Mouse (Mus musculus) kidney, embryonic 16.5 days (tissue): ENCODE data around the gene Stambpl1. TPM values are rescaled to one million over a fixed set of nuclear protein-coding genes. Genes with fewer than 3 reads are reported as not detected.

ENCODE experiments used
- ATAC-seq: fragments of 200-750 bp; cut with Nextera tagmentation; 2 replicates; pipeline ENCODE4 v1.8.0; 2017; ENCODE audit warnings: moderate TSS enrichment; ENCODE audit not compliant: low FRiP score, low TSS enrichment
- H3K27ac ChIP-seq: fragments of 300-500 bp; sonication (generic); 2 replicates; pipeline ENCODE4 v1.5.1; 2014; ENCODE audit warnings: low read length
- H3K27me3 ChIP-seq: fragments of 300-500 bp; sonication (generic); 2 replicates; pipeline ENCODE4 v1.6.1; 2014; ENCODE audit warnings: low read length, control low read depth, mixed read lengths; ENCODE audit not compliant: insufficient read depth
- H3K36me3 ChIP-seq: fragments of 300-500 bp; sonication (generic); 2 replicates; pipeline ENCODE4 v1.6.1; 2014; ENCODE audit warnings: low read length, control low read depth, mixed read lengths; ENCODE audit not compliant: insufficient read depth
- H3K4me1 ChIP-seq: fragments of 300-500 bp; sonication (generic); 2 replicates; pipeline ENCODE4 v1.6.1; 2014; ENCODE audit warnings: low read length, control low read depth, mixed read lengths; ENCODE audit not compliant: insufficient read depth
- H3K4me2 ChIP-seq: fragments of 300-500 bp; sonication (generic); replicated peaks from 2 replicates; pipeline ENCODE4 v1.6.1; 2014; ENCODE audit warnings: low read depth, low read length
- H3K4me3 ChIP-seq: fragments of 300-500 bp; sonication (generic); 2 replicates; pipeline ENCODE4 v1.5.1; 2014; ENCODE audit warnings: mild to moderate bottlenecking, low read length
- H3K9ac ChIP-seq: fragments of 300-500 bp; sonication (generic); replicated peaks from 2 replicates; pipeline ENCODE4 v1.6.1; 2014; ENCODE audit warnings: low read length
- H3K9me3 ChIP-seq: fragments of 300-500 bp; sonication (generic); 2 replicates; pipeline ENCODE4 v1.6.1; 2016; ENCODE audit warnings: low read length, control low read depth
- WGBS: fragments of 180-500 bp; shearing (Covaris S2); extraction: QIAGEN DNeasy Blood & Tissue Kit; methylation state at CpG from one replicate; pipeline ENCODE4 v1.1.7; 2014; 5-methylcytosine and 5-hydroxymethylcytosine counted together
- polyA plus RNA-seq: library from polyadenylated mRNA; unstranded; fragments of >200 nt; fragmentation: Nextera tagmentation; extraction: Ambion mirVana; gene quantifications from 2 replicates; pipeline ENCODE4 v1.2.1, GENCODE M21; 2015

Stambpl1 gene
- polyA plus RNA-seq, 1 experiment from 2014 or later, result 5.0 TPM

DNA sequence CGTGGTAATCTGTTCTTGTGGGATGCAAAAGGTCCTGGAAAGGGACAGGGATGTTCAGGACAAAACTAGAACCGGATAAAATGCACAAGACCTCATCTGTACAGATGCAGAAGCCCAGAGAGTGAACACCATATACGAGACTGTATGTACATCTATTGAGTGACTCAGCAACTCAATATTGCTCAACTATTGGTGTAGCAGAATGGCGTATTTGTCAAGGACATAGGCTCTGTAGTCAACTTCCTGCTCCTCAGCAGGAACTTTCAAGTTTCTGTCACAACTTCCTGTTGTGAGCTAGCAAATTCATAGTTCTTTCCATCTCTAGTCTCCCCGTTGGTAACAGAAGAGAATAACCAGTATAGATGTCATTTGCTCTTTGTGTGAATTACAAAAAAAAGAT, 56.5 kb downstream of the Stambpl1 start:
- Histone ChIP-seq H3K9ac (no peak overlapping the region), H3K27ac (no peak overlapping the region), H3K9me3 (no peaks in the 10 kb centered on the region), H3K4me3 (no peak overlapping the region), H3K4me1 (0 out of 2 replicates have a peak, but pooled peaks cover 9% of the 10 kb centered on the region), H3K4me2 (no peak overlapping the region), H3K27me3 (no peaks in the 10 kb centered on the region), H3K36me3 (no peaks in the 10 kb centered on the region)
- no peak for ATAC-seq
- WGBS, result 80% methylated on average over 5 of the region's 5 CpGs

DNA sequence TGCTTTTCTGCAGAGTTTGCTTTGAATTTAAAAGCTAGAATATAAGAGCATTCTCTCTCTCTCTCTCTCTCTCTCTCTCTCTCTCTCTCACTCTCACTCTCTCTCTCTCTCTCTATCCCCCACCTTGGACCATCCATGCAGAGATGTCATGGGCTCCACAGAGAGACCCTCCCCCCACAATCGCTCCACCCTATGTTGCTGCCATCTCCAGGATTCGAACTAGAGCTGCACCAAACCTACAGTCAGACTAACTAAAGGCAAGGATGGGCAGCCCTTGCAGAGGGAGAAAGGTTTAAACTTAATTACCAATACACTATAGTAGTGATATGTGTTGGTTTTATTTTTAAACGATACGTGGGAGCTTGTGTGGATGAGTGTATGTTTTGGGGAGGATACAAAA, 58.6 kb downstream of the Stambpl1 start:
- 93% methylated on average over 4 of the region's 4 CpGs for WGBS
- ATAC-seq, result no peak

DNA sequence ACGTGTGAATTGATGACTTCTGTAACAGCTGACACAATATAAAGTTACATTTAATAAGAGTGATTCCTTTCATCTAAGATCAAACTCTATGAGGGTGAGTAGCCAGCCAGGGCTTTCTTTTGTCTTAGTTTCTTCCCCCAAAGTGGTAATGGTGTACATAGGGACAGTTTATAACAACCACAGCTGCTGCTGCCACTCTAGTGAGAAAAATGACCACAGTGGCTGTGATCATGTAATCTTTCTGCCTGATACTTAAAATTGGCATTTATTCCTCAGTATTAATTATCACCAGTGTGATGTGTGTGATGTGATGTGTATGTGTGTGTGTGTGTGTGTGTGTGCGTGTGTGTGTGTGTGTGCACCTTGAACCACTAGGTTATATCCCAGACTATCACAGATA, 59.9 kb downstream of the Stambpl1 start:
- Histone ChIP-seq H3K27me3 (no peaks in the 10 kb centered on the region), H3K4me1 (0 out of 2 replicates have a peak, but pooled peaks cover 25% of the 10 kb centered on the region), H3K9me3 (no peaks in the 10 kb centered on the region), H3K4me3 (no peak overlapping the region), H3K27ac (no peak overlapping the region), H3K36me3 (no peaks in the 10 kb centered on the region), H3K9ac (no peak overlapping the region), H3K4me2 (no peak overlapping the region)
- WGBS, result 72% methylated on average over 2 of the region's 2 CpGs
- no peak for ATAC-seq

More for the DNA sequence above, 58.6 kb downstream of the Stambpl1 start:
- Histone ChIP-seq H3K36me3 (no peaks in the 10 kb centered on the region), H3K4me1 (0 out of 2 replicates have a peak, but pooled peaks cover 20% of the 10 kb centered on the region), H3K9ac (no peak overlapping the region), H3K4me2 (no peak overlapping the region), H3K27me3 (no peaks in the 10 kb centered on the region), H3K9me3 (no peaks in the 10 kb centered on the region), H3K4me3 (no peak overlapping the region), H3K27ac (no peak overlapping the region)

- Histone ChIP-seq H3K4me3 (0 out of 2 replicates have a peak overlapping the region, but pooled peaks have one; percentile 14), H3K4me1 (0 out of 2 replicates have a peak, but pooled peaks cover 25% of the 10 kb centered on the region), H3K36me3 (no peaks in the 10 kb centered on the region), H3K9me3 (no peaks in the 10 kb centered on the region), H3K9ac (no peak overlapping the region), H3K27me3 (no peaks in the 10 kb centered on the region), H3K27ac (no peak overlapping the region), H3K4me2 (peak overlapping the region; percentile 16)
- 36% methylated on average over 9 of the region's 9 CpGs for WGBS
- ATAC-seq, result no peak; the same call in 1 of the 2 replicates
These were observed 60.4 kb downstream of the Stambpl1 start for GRCm38 (mm10) chr19:34252450-34252849.

DNA sequence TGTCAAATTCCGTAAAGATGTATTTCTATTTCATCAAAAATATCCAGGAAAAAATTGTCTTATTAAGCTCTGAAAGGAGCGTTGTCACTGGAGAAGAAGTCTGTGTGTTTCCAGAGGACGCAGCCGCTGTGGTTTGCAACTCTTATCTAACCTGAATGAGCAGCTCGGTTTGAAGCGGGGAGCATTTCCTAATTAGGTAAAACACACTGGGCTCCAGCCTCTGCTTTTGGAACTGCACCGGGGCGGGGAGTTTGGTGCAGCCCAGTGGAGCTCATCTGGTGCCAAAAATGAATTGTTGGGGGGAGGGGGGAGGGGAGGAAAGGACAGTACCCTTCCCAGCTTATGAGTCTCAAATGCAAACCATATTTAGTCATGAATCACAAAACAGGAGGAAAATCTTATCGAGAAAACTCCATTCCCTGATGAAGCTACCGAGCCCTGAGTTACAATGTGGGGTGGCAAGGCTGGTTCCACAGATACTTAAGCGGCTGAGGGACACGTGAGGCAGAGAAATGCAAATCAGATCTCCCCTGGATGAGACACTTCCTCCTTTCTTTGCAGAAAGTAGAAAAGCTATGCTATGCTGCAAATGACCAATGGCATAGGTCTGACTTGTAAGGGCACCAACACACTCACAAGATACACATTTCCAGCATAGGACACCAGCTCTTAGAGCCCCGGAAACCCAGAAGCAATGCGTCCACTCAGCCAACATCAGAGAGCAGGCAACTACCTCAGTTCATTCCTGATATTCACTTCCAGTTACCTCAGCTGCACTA, 62.3 kb downstream of the Stambpl1 start:
- Histone ChIP-seq H3K27ac (peak overlapping the region; percentile 68; the same call in 1 of the 2 replicates), H3K4me2 (peak overlapping the region; percentile 38), H3K27me3 (no peaks in the 10 kb centered on the region), H3K9me3 (no peaks in the 10 kb centered on the region), H3K4me1 (0 out of 2 replicates have a peak, but pooled peaks cover 25% of the 10 kb centered on the region), H3K36me3 (no peaks in the 10 kb centered on the region), H3K4me3 (peak overlapping the region; percentile 43), H3K9ac (peak overlapping the region; percentile 67)
- no peak for ATAC-seq
- WGBS, result 34% methylated on average over 14 of the region's 14 CpGs

DNA sequence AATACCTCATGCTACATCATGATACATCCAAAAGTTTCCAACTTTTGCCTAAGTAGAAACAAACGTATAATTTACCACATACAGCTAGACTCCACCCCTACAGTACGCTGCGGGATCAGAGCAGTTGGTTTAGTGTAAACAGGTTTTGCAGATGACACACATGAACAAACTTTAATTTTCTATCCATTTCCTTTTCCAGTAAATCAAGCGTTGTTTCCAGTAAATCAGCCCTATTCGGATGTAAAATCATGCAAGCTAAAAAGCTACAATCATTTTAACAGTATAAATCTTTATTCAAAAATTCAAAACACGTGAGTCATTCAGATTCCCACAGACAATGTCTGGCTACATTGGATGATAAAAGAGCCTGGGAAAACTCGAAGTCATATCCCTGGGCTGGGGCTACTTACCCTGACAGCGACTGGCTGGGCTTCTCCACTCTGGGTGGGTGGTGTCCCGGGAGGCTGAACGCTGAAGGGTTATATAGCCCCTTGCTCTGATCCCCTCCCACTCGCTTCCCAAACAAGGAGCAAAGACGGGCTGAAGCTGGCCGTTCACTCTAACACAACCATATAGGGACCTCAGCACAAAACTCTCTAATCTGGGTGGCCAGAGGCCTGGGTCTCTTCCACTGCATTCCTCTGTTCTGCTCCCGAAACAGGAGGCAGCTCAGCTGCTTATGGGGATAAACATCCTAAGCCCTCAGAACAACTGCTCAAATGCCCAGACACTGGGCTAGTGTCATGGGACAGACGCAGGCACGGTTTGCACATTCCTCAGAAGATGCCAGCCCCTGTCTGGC, 63.1 kb downstream of the Stambpl1 start, which contains the start of gene Acta2:
TSS of gene Acta2 (minus strand) at position 711 of the 802 bp plus-strand sequence.
- Histone ChIP-seq H3K9me3 (no peaks in the 10 kb centered on the region), H3K27me3 (no peaks in the 10 kb centered on the region), H3K27ac (peak within 1 kb of the TSS; percentile 70), H3K4me3 (peak within 1 kb of the TSS; percentile 43), H3K4me1 (0 out of 2 replicates have a peak, but pooled peaks cover 25% of the 10 kb centered on the region), H3K36me3 (no peaks in the 10 kb centered on the region), H3K4me2 (peak within 1 kb of the TSS; percentile 38), H3K9ac (peak within 1 kb of the TSS; percentile 67)
- peak; percentile 94 for ATAC-seq
- 26% methylated on average over 16 of the region's 16 CpGs for WGBS

DNA sequence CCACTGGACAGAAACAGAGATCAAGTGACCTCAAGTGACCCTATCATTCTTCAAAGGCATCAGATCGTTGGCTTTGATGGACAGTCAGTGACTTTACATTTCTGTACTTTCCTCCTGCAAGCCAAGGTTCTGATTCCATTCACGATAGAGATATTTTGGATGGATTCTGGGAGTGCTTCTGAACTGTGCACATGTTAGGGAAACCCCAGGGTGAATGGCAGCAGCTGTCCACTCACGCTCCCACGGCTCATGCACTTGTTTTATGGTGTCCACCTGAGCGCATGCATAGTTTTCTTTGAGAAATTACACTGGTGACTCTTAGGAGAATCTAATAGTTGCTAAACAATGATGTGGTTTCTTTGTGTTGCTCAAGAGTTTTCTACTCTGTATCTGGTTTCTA, 64.1 kb downstream of the Stambpl1 start:
- 50% methylated on average over 5 of the region's 5 CpGs for WGBS
- Histone ChIP-seq H3K4me1 (0 out of 2 replicates have a peak, but pooled peaks cover 25% of the 10 kb centered on the region), H3K9me3 (no peaks in the 10 kb centered on the region), H3K27ac (no peak overlapping the region), H3K36me3 (no peaks in the 10 kb centered on the region), H3K4me3 (no peak overlapping the region), H3K27me3 (no peaks in the 10 kb centered on the region), H3K9ac (no peak overlapping the region), H3K4me2 (no peak overlapping the region)
- ATAC-seq, result no peak

DNA sequence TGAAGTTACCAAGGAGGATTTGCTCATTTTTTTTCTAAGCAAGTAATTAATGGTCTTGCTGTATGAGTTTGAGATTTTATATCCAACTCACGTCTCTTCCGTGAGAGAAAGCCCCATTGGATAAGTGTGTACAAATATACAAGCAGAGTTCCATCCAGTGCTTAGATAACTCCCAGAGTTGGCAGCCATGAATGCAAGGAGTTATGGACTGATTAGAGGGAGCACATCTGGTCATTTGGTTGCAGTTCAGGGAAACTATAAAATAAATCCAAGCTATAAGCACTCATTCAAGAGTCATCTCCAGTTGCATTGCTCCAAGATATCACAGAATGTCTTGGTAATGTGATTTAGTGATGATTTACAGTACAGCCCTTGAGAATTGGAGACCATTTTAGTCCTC, 64.9 kb downstream of the Stambpl1 start:
- WGBS, result 73% methylated on average over 2 of the region's 2 CpGs
- H3K9ac ChIP-seq, result no peak overlapping the region
- H3K27ac ChIP-seq, result no peak overlapping the region
- ATAC-seq, result no peak
- no peaks in the 10 kb centered on the region for H3K9me3 ChIP-seq
- no peaks in the 10 kb centered on the region for H3K27me3 ChIP-seq
- H3K4me3 ChIP-seq, result no peak overlapping the region
- 0 out of 2 replicates have a peak, but pooled peaks cover 18% of the 10 kb centered on the region for H3K4me1 ChIP-seq
- H3K36me3 ChIP-seq, result no peaks in the 10 kb centered on the region
- H3K4me2 ChIP-seq, result no peak overlapping the region

DNA sequence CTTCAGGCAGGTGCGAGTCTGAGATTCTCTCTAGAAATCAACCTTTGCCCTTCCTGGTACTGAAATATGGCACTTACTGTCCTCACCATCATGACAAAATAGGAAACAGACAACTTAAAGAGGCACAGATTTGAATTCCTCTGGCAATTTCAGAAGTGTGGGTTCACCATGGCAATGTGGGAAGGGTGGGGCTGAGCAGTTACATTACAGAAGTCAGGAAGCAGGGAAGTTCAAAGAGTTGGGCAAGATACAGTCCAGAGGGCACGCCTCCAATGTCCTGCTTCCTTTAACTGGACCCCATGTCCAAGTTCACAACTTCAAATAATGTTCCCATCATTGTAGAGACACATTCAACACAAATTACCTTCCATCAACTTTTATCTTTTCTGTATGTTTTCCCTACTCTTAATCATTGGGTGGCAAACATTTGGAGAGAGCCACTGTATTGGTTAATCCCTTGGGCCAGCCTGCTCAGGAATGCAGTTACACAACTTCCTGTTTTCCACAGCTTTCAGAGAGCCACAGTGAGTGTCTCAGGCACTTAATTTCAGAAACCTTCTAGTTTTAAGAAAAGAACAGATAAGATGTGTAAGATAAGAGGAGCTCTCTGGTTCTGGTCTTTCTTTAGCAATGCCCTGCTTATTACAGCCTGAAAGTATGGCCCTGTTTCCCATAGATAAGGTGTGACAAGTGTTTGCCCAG, 70.4 kb downstream of the Stambpl1 start:
- Histone ChIP-seq H3K36me3 (no peaks in the 10 kb centered on the region), H3K9ac (no peak overlapping the region), H3K9me3 (no peaks in the 10 kb centered on the region), H3K4me2 (no peak overlapping the region), H3K4me1 (no peaks in the 10 kb centered on the region), H3K4me3 (no peak overlapping the region), H3K27ac (no peak overlapping the region), H3K27me3 (no peaks in the 10 kb centered on the region)
- WGBS, result 79% methylated on average over 2 of the region's 2 CpGs
- no peak for ATAC-seq
